Mouse (Mus musculus): Measurements from ENCODE around the gene Trim41. TPM values are rescaled to one million over a fixed set of nuclear protein-coding genes. Genes with fewer than 3 reads are reported as not detected.

The Trim41 gene
- total and polyA plus RNA-seq, 2 experiments from 2014 or later = 5.5 to 43.3 TPM

DNA sequence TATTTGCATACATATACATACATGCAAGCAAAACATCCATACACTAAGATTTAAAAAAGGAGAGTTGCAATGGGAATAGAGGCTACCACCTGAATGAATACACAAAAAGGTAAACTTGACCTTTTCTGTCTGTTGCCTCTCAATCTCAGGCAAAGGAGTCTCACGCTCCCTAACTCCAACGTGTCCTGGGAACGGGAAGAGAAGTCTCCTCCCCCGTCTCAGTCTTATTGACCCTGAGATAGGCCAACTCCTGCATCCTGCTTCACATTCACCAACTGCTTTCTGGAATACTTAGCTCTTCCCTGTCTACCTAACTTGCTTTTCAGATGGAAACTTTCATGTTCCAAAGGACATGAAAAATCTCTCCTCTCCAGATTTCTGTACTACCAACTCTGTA lies 7.7 kb downstream of the Trim41 start:
- DNase-seq (ENCODE audit: low spot score) (no peak), ATAC-seq (no peak)
- no peak overlapping the region for H3K9ac ChIP-seq (replicated peaks; ENCODE audit: low read length)
- no peaks in the 10 kb centered on the region for H3K4me1 ChIP-seq (ENCODE audit: insufficient read depth, low read length)
- no peak overlapping the region for H3K4me3 ChIP-seq (ENCODE audit: low read length)
- peaks cover 72% of the 10 kb centered on the region for H3K36me3 ChIP-seq (ENCODE audit: insufficient read depth, low read length)
- no peak overlapping the region for H3K27ac ChIP-seq
- H3K27me3 ChIP-seq (ENCODE audit: insufficient read depth, low read length) = no peaks in the 10 kb centered on the region
- no peak overlapping the region for H3K4me2 ChIP-seq (ENCODE audit: low read depth, low read length)
- H3K9me3 ChIP-seq (ENCODE audit: low read length) = no peaks in the 10 kb centered on the region
- no peak for TF ChIP-seq CTCF (IDR thresholded peaks at IDR 0.05; ENCODE audit: low read depth)
- 62% methylated on average over 4 of the region's 4 CpGs for WGBS

DNA sequence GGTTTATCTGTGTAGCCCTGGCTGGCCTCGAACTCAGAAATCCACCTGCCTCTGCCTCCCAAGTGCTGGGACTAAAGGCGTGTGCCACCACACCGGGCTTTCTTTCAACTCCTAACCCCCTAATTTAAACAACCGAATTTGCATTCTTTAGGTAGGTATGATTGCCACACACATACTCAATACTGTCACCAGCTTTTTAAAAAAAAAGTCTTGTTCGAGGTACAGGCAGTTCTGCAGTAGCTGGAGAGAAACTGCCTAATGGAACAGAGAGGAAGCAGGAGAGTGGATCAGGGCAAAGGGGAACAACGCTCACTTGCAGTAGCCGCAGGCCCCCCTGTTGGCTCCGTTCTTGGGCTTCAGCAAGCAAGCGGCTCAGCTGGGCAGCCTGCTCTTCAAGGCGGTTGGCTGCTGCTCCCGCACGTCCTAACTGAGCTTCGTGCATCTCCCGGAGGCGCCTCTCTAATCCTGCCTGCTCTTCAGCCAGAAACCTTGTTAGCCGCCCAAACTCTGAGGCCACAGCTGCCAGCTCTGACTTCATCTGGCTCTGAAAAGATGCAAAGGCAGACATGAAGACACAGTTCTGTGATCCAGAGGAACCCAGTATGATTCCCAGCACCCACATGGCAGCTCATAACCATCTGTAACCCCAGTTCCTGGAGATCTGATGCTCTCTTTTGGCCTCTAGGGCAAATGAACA lies 8.3 kb downstream of the Trim41 start:
- Histone ChIP-seq H3K4me3 (ENCODE audit: low read length) (no peak overlapping the region), H3K9ac (replicated peaks; ENCODE audit: low read length) (no peak overlapping the region), H3K4me1 (ENCODE audit: insufficient read depth, low read length) (no peaks in the 10 kb centered on the region), H3K36me3 (ENCODE audit: insufficient read depth, low read length) (peaks cover 77% of the 10 kb centered on the region), H3K27me3 (ENCODE audit: insufficient read depth, low read length) (no peaks in the 10 kb centered on the region), H3K9me3 (ENCODE audit: low read length) (no peaks in the 10 kb centered on the region), H3K27ac (no peak overlapping the region), H3K4me2 (ENCODE audit: low read depth, low read length) (no peak overlapping the region)
- TF ChIP-seq CTCF (IDR thresholded peaks at IDR 0.05; ENCODE audit: low read depth) = no peak
- ATAC-seq (0 out of 2 replicates have a peak, but pooled peaks have one; percentile 24), DNase-seq (ENCODE audit: low spot score) (no peak)
- 56% methylated on average over 16 of the region's 16 CpGs for WGBS

DNA sequence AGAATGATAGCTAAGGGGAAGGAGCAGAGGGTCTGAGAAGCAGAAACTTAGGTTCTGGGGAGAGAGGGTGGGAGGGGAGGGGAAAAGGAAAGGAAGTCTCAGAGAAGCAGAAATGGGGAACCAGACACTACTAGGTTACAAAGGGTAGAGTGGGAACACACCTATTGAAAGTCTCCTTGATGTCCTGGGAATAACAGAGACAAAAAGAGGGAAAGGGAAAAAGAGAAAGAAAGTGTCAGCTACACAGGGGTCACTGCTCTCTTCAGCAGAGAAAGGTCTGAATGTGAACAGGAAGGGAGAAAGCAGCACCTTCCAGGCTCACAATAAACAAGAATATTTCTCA lies 8.9 kb downstream of the Trim41 start:
- ATAC-seq (no peak), DNase-seq (ENCODE audit: low spot score) (no peak)
- Histone ChIP-seq H3K27me3 (ENCODE audit: insufficient read depth, low read length) (no peaks in the 10 kb centered on the region), H3K4me3 (ENCODE audit: low read length) (no peak overlapping the region), H3K9me3 (ENCODE audit: low read length) (no peaks in the 10 kb centered on the region), H3K9ac (replicated peaks; ENCODE audit: low read length) (no peak overlapping the region), H3K4me2 (ENCODE audit: low read depth, low read length) (no peak overlapping the region), H3K36me3 (ENCODE audit: insufficient read depth, low read length) (peaks cover 83% of the 10 kb centered on the region), H3K4me1 (ENCODE audit: insufficient read depth, low read length) (no peaks in the 10 kb centered on the region), H3K27ac (no peak overlapping the region)
- TF ChIP-seq CTCF (IDR thresholded peaks at IDR 0.05; ENCODE audit: low read depth) = no peak

DNA sequence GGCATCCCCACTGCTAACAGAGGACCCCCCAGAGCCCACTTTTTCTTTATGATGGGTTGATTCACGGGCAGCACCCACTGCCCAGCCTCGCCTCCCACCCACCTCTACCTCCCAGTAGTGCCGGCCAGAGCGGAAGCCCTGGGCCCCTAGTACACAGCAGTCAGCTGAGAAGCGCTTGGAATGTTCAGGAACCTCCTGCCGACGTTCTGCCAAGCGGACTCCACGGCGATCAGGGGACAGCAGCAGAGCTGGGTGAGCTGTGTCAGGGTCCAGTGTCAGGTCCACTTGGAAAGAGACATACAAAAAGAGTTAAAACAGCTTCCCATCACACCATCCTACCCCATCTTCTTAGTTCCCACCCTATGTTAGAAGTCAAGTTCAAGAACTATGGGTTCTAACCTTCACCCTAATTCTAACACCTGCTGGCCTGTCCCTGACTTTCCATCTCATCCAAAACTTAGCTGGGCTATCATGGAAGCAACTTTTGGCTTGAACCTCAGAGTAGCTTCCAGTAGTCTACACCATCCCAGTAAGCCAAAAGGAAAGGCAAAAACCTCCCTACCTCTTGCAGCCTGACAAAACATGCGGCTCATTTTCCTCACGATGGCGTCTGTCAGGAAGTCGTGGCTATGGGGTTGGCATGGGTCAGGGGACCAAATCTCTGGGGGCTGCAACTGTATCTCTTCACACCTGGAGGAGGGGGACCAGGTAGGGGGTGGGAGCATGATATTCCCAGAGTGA lies 9.4 kb downstream of the Trim41 start:
- Histone ChIP-seq H3K4me2 (ENCODE audit: low read depth, low read length) (no peak overlapping the region), H3K9ac (replicated peaks; ENCODE audit: low read length) (no peak overlapping the region), H3K4me3 (ENCODE audit: low read length) (no peak overlapping the region), H3K36me3 (ENCODE audit: insufficient read depth, low read length) (peaks cover 87% of the 10 kb centered on the region), H3K27ac (no peak overlapping the region), H3K4me1 (ENCODE audit: insufficient read depth, low read length) (no peaks in the 10 kb centered on the region), H3K9me3 (ENCODE audit: low read length) (no peaks in the 10 kb centered on the region), H3K27me3 (ENCODE audit: insufficient read depth, low read length) (no peaks in the 10 kb centered on the region)
- DNase-seq (ENCODE audit: low spot score) (no peak), ATAC-seq (peak; percentile 13; the same call in 1 of the 2 replicates)
- WGBS = 63% methylated on average over 14 of the region's 14 CpGs
- TF ChIP-seq CTCF (IDR thresholded peaks at IDR 0.05; ENCODE audit: low read depth) = no peak

DNA sequence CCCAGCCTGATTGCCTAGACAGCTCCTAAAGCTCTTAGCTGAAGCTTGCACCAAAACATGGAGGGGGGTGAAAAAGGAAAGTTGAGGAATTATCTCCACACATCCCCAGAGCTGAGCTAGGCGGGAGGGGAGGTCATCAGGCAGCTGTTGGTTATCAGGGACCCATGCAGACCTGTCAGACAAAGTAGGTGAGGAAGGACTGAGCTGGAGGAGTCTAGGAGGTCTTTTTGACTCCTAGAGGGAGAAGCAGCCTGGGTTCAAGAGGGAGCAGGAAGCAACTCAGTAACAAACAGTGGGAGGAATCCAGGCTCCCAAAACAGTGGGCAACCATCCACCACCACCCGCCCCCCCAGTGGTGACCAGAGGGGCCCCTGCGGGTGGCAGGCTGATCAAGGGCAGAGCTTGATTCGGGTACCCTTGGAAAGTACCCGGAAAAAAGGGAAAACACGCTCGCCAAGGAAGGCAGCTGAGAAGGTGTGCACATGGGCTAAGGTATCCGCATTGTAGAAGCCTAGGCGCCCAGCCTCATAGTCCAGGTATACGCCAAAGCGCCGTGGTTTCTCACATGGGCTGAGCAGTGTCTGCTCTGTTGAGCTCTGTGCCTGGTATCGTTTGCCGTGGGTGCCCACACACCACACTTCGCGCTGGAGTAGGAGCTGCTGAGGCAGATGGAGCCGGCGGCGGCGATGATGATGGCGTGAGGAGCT lies 10.1 kb downstream of the Trim41 start:
- Histone ChIP-seq H3K27ac (no peak overlapping the region), H3K4me1 (ENCODE audit: insufficient read depth, low read length) (0 out of 2 replicates have a peak, but pooled peaks cover 3% of the 10 kb centered on the region), H3K9me3 (ENCODE audit: low read length) (no peaks in the 10 kb centered on the region), H3K4me2 (ENCODE audit: low read depth, low read length) (no peak overlapping the region), H3K4me3 (ENCODE audit: low read length) (no peak overlapping the region), H3K36me3 (ENCODE audit: insufficient read depth, low read length) (peaks cover 82% of the 10 kb centered on the region), H3K9ac (replicated peaks; ENCODE audit: low read length) (no peak overlapping the region), H3K27me3 (ENCODE audit: insufficient read depth, low read length) (no peaks in the 10 kb centered on the region)
- DNase-seq (ENCODE audit: low spot score) = no peak
- 62% methylated on average over 21 of the region's 21 CpGs for WGBS
- ATAC-seq = peak; percentile 41
- TF ChIP-seq CTCF (IDR thresholded peaks at IDR 0.05; ENCODE audit: low read depth) = no peak

DNA sequence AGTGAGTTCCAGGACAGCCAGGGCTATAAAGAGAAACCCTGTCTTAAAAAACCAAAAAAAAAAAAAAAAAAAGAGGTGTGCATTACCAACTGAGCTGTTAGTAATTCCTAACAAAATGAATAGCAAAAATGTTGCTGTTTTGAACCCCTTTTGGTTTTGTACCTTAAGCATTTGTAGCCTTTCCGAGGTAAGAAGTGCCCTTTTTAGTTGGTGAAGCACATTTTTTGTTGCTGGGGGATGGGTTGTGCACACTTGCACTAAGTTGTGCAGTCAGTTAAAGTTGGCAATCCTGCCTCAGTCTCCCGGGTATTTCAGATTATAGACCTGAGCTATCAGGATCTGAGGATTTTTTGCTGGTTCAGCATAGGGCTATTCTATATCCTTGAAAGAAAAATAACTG lies 12.2 kb downstream of the Trim41 start:
- Histone ChIP-seq H3K9me3 (ENCODE audit: low read length) (no peaks in the 10 kb centered on the region), H3K4me2 (ENCODE audit: low read depth, low read length) (no peak overlapping the region), H3K27ac (no peak overlapping the region), H3K4me1 (ENCODE audit: insufficient read depth, low read length) (peaks cover 12% of the 10 kb centered on the region; the same call in 1 of the 2 replicates), H3K27me3 (ENCODE audit: insufficient read depth, low read length) (no peaks in the 10 kb centered on the region), H3K36me3 (ENCODE audit: insufficient read depth, low read length) (peaks cover 66% of the 10 kb centered on the region), H3K4me3 (ENCODE audit: low read length) (no peak overlapping the region), H3K9ac (replicated peaks; ENCODE audit: low read length) (no peak overlapping the region)
- DNase-seq (ENCODE audit: low spot score) (no peak), ATAC-seq (no peak)
- TF ChIP-seq CTCF (IDR thresholded peaks at IDR 0.05; ENCODE audit: low read depth) = no peak
- 83% methylated on average over 2 of the region's 2 CpGs for WGBS

Measured in hindbrain, postnatal 0 days (tissue).